Mouse (Mus musculus) hindbrain, embryonic 10.5 days (tissue): ENCODE data around the gene Tex2. TPM values are rescaled to one million over a fixed set of nuclear protein-coding genes. Genes with fewer than 3 reads are reported as not detected.
A peak's percentile ranks its signal among the peaks of the same experiment; 100 is the strongest.

Experiments used
- DNase-seq: peaks from one replicate; pipeline ENCODE4 v3.0.0-alpha.2; 2017; ENCODE audit warnings: low spot score
- H3K27ac ChIP-seq: fragments of 300-500 bp; sonication (generic); 2 replicates; pipeline ENCODE4 v1.5.1; 2016; ENCODE audit warnings: mild to moderate bottlenecking, moderate library complexity
- H3K27me3 ChIP-seq: fragments of 300-500 bp; sonication (generic); 2 replicates; pipeline ENCODE4 v1.6.1; 2016; ENCODE audit warnings: mild to moderate bottlenecking; ENCODE audit not compliant: poor library complexity, insufficient read depth, severe bottlenecking
- H3K36me3 ChIP-seq: fragments of 300-500 bp; sonication (generic); 2 replicates; pipeline ENCODE4 v1.6.1; 2016; ENCODE audit warnings: mild to moderate bottlenecking, moderate library complexity
- H3K4me1 ChIP-seq: fragments of 300-500 bp; sonication (generic); replicated peaks from 2 replicates; pipeline ENCODE4 v1.6.1; 2016; ENCODE audit warnings: mild to moderate bottlenecking
- H3K4me3 ChIP-seq: fragments of 300-500 bp; sonication (generic); 2 replicates; pipeline ENCODE4 v1.5.1; 2016; ENCODE audit warnings: mild to moderate bottlenecking, moderate library complexity
- H3K9me3 ChIP-seq: fragments of 300-500 bp; sonication (generic); 2 replicates; pipeline ENCODE4 v1.6.1; 2016; ENCODE audit warnings: mild to moderate bottlenecking, moderate library complexity
- whole genome bisulfite sequencing: fragments of 180-500 bp; shearing (Covaris S2); methylation state at CpG from one replicate; pipeline ENCODE4 v1.1.7; 2016; 5-methylcytosine and 5-hydroxymethylcytosine counted together
- polyA plus RNA-seq: library from polyadenylated mRNA; unstranded; fragments of >200 nt; fragmentation: Nextera tagmentation; extraction: Ambion mirVana; gene quantifications from 2 replicates; pipeline ENCODE4 v1.2.1, GENCODE M21; 2016

Gene Tex2
- polyA plus RNA-seq, 1 experiment from 2014 or later, result 7.9 TPM

- H3K4me1 ChIP-seq, result peaks cover 58% of the 10 kb centered on the region
- H3K27ac ChIP-seq, result no peak overlapping the region
- H3K36me3 ChIP-seq, result no peaks in the 10 kb centered on the region
- no peak for DNase-seq
- no peak overlapping the region for H3K4me3 ChIP-seq
- H3K9me3 ChIP-seq, result no peaks in the 10 kb centered on the region
- 0 out of 2 replicates have a peak, but pooled peaks cover 3% of the 10 kb centered on the region for H3K27me3 ChIP-seq
- WGBS, result 50% methylated on average over 3 of the region's 3 CpGs
Observed at GRCm38 (mm10) chr11:106522538-106522937, 90.7 kb downstream of the Tex2 start.

GRCm38 (mm10) chr11:106521612-106522011 is 91.6 kb downstream of the Tex2 start:
- 46% methylated on average over 4 of the region's 4 CpGs for WGBS
- no peaks in the 10 kb centered on the region for H3K9me3 ChIP-seq
- H3K27ac ChIP-seq, result no peak overlapping the region
- no peak overlapping the region for H3K4me3 ChIP-seq
- no peak for DNase-seq
- 0 out of 2 replicates have a peak, but pooled peaks cover 3% of the 10 kb centered on the region for H3K27me3 ChIP-seq
- H3K4me1 ChIP-seq, result peaks cover 50% of the 10 kb centered on the region
- no peaks in the 10 kb centered on the region for H3K36me3 ChIP-seq

GRCm38 (mm10) chr11:106520404-106520803 is 92.8 kb downstream of the Tex2 start:
- no peaks in the 10 kb centered on the region for H3K36me3 ChIP-seq
- no peak overlapping the region for H3K4me3 ChIP-seq
- peaks cover 48% of the 10 kb centered on the region for H3K4me1 ChIP-seq
- DNase-seq, result no peak
- peak overlapping the region; percentile 79 for H3K27ac ChIP-seq
- 19% methylated on average over 3 of the region's 3 CpGs for WGBS
- no peaks in the 10 kb centered on the region for H3K9me3 ChIP-seq
- 0 out of 2 replicates have a peak, but pooled peaks cover 3% of the 10 kb centered on the region for H3K27me3 ChIP-seq

GRCm38 (mm10) chr11:106519519-106519918 is 93.7 kb downstream of the Tex2 start:
- H3K4me1 ChIP-seq, result peaks cover 56% of the 10 kb centered on the region
- H3K27ac ChIP-seq, result peak overlapping the region; percentile 79
- H3K27me3 ChIP-seq, result no peaks in the 10 kb centered on the region
- H3K9me3 ChIP-seq, result no peaks in the 10 kb centered on the region
- DNase-seq, result no peak
- WGBS, result 49% methylated on average over 4 of the region's 4 CpGs
- H3K4me3 ChIP-seq, result no peak overlapping the region
- no peaks in the 10 kb centered on the region for H3K36me3 ChIP-seq

GRCm38 (mm10) chr11:106518391-106518790 is 94.8 kb downstream of the Tex2 start:
- 0 out of 2 replicates have a peak overlapping the region, but pooled peaks have one; percentile 54 for H3K27ac ChIP-seq
- 40% methylated on average over 4 of the region's 4 CpGs for WGBS
- no peaks in the 10 kb centered on the region for H3K27me3 ChIP-seq
- peaks cover 61% of the 10 kb centered on the region for H3K4me1 ChIP-seq
- H3K36me3 ChIP-seq, result no peaks in the 10 kb centered on the region
- H3K9me3 ChIP-seq, result no peaks in the 10 kb centered on the region
- no peak for DNase-seq
- no peak overlapping the region for H3K4me3 ChIP-seq

GRCm38 (mm10) chr11:106515079-106515745 is 98.0 kb downstream of the Tex2 start:
- Histone ChIP-seq H3K27me3 (no peaks in the 10 kb centered on the region), H3K4me3 (no peak overlapping the region), H3K4me1 (peaks cover 45% of the 10 kb centered on the region), H3K27ac (peak overlapping the region; percentile 35; the same call in 1 of the 2 replicates), H3K36me3 (0 out of 2 replicates have a peak, but pooled peaks cover 11% of the 10 kb centered on the region), H3K9me3 (no peaks in the 10 kb centered on the region)
- DNase-seq, result no peak
- 75% methylated on average over 16 of the region's 16 CpGs for whole genome bisulfite sequencing

- Histone ChIP-seq H3K27ac (peak overlapping the region; percentile 35; the same call in 1 of the 2 replicates), H3K4me1 (peaks cover 37% of the 10 kb centered on the region), H3K27me3 (no peaks in the 10 kb centered on the region), H3K36me3 (peaks cover 19% of the 10 kb centered on the region; the same call in 1 of the 2 replicates), H3K4me3 (no peak overlapping the region), H3K9me3 (no peaks in the 10 kb centered on the region)
- 71% methylated on average over 5 of the region's 5 CpGs for WGBS
- no peak for DNase-seq
Observed at GRCm38 (mm10) chr11:106514446-106514845, 98.8 kb downstream of the Tex2 start.

GRCm38 (mm10) chr11:106513166-106513565 is 100.1 kb downstream of the Tex2 start:
- H3K9me3 ChIP-seq, result no peaks in the 10 kb centered on the region
- DNase-seq, result no peak
- no peak overlapping the region for H3K27ac ChIP-seq
- H3K36me3 ChIP-seq, result peaks cover 31% of the 10 kb centered on the region
- 44% methylated on average over 2 of the region's 2 CpGs for WGBS
- H3K27me3 ChIP-seq, result no peaks in the 10 kb centered on the region
- H3K4me1 ChIP-seq, result peaks cover 24% of the 10 kb centered on the region
- no peak overlapping the region for H3K4me3 ChIP-seq

- H3K27me3 ChIP-seq, result no peaks in the 10 kb centered on the region
- no peaks in the 10 kb centered on the region for H3K9me3 ChIP-seq
- WGBS, result 94% methylated on average over 7 of the region's 7 CpGs
- H3K27ac ChIP-seq, result no peak overlapping the region
- no peak overlapping the region for H3K4me3 ChIP-seq
- peaks cover 16% of the 10 kb centered on the region for H3K4me1 ChIP-seq
- no peak for DNase-seq
- H3K36me3 ChIP-seq, result peaks cover 36% of the 10 kb centered on the region
Observed at GRCm38 (mm10) chr11:106512006-106512390, 101.2 kb downstream of the Tex2 start.

GRCm38 (mm10) chr11:106511236-106512005 is 101.8 kb downstream of the Tex2 start:
- peaks cover 36% of the 10 kb centered on the region for H3K36me3 ChIP-seq
- H3K27me3 ChIP-seq, result no peaks in the 10 kb centered on the region
- DNase-seq, result no peak
- H3K4me3 ChIP-seq, result no peak overlapping the region
- H3K4me1 ChIP-seq, result peaks cover 16% of the 10 kb centered on the region
- WGBS, result 89% methylated on average over 14 of the region's 14 CpGs
- H3K27ac ChIP-seq, result no peak overlapping the region
- no peaks in the 10 kb centered on the region for H3K9me3 ChIP-seq

- 90% methylated on average over 7 of the region's 7 CpGs for WGBS
- no peaks in the 10 kb centered on the region for H3K9me3 ChIP-seq
- no peaks in the 10 kb centered on the region for H3K27me3 ChIP-seq
Observed at GRCm38 (mm10) chr11:106507638-106508037, 105.6 kb downstream of the Tex2 start.

GRCm38 (mm10) chr11:106506211-106506610 is 107.0 kb downstream of the Tex2 start:
- H3K9me3 ChIP-seq, result no peaks in the 10 kb centered on the region
- peaks cover 33% of the 10 kb centered on the region for H3K36me3 ChIP-seq
- WGBS, result 87% methylated on average over 6 of the region's 6 CpGs
- DNase-seq, result no peak
- H3K4me1 ChIP-seq, result peaks cover 16% of the 10 kb centered on the region
- H3K27ac ChIP-seq, result no peak overlapping the region
- H3K4me3 ChIP-seq, result no peak overlapping the region
- H3K27me3 ChIP-seq, result no peaks in the 10 kb centered on the region

More at GRCm38 (mm10) chr11:106507638-106508037, 105.6 kb downstream of the Tex2 start:
- Histone ChIP-seq H3K4me3 (no peak overlapping the region), H3K4me1 (peaks cover 4% of the 10 kb centered on the region; the same call in 1 of the 2 replicates), H3K36me3 (peaks cover 38% of the 10 kb centered on the region), H3K27ac (no peak overlapping the region)
- no peak for DNase-seq

GRCm38 (mm10) chr11:106504129-106504528 is 109.1 kb downstream of the Tex2 start:
- H3K4me1 ChIP-seq, result peaks cover 21% of the 10 kb centered on the region
- no peaks in the 10 kb centered on the region for H3K9me3 ChIP-seq
- H3K27ac ChIP-seq, result no peak overlapping the region
- peaks cover 17% of the 10 kb centered on the region for H3K36me3 ChIP-seq
- no peaks in the 10 kb centered on the region for H3K27me3 ChIP-seq
- no peak for DNase-seq
- H3K4me3 ChIP-seq, result no peak overlapping the region
